Mouse (Mus musculus) neural tube, embryonic 12.5 days (tissue): ENCODE data around the gene Zdhhc17. TPM values are rescaled to one million over a fixed set of nuclear protein-coding genes. Genes with fewer than 3 reads are reported as not detected.

ENCODE experiments used
- ATAC-seq: fragments of 200-750 bp; cut with Nextera tagmentation; 2 replicates; pipeline ENCODE4 v1.8.0; 2017; ENCODE audit warnings: low read depth, mild to moderate bottlenecking, moderate TSS enrichment, moderate library complexity; ENCODE audit not compliant: low FRiP score
- H3K27ac ChIP-seq: fragments of 300-500 bp; sonication (generic); 2 replicates; pipeline ENCODE4 v1.5.1; 2016
- H3K27me3 ChIP-seq: fragments of 300-500 bp; sonication (generic); replicated peaks from 2 replicates; pipeline ENCODE4 v1.6.1; 2016; ENCODE audit warnings: mild to moderate bottlenecking
- H3K36me3 ChIP-seq: fragments of 300-500 bp; sonication (generic); 2 replicates; pipeline ENCODE4 v1.6.1; 2016; ENCODE audit warnings: mild to moderate bottlenecking
- H3K4me1 ChIP-seq: fragments of 300-500 bp; sonication (generic); 2 replicates; pipeline ENCODE4 v1.6.1; 2016
- H3K4me2 ChIP-seq: fragments of 300-500 bp; sonication (generic); replicated peaks from 2 replicates; pipeline ENCODE4 v1.6.1; 2016; ENCODE audit warnings: mild to moderate bottlenecking
- H3K4me3 ChIP-seq: fragments of 300-500 bp; sonication (generic); 2 replicates; pipeline ENCODE4 v1.5.1; 2016
- H3K9ac ChIP-seq: fragments of 300-500 bp; sonication (generic); 2 replicates; pipeline ENCODE4 v1.6.1; 2016; ENCODE audit warnings: mild to moderate bottlenecking
- H3K9me3 ChIP-seq: fragments of 300-500 bp; sonication (generic); 2 replicates; pipeline ENCODE4 v1.6.1; 2016; ENCODE audit warnings: mild to moderate bottlenecking
- WGBS: fragments of 180-500 bp; shearing (Covaris S2); methylation state at CpG from one replicate; pipeline ENCODE4 v1.1.7; 2016; 5-methylcytosine and 5-hydroxymethylcytosine counted together
- polyA plus RNA-seq: library from polyadenylated mRNA; unstranded; fragments of >200 nt; fragmentation: Nextera tagmentation; extraction: Ambion mirVana; gene quantifications from 2 replicates; pipeline ENCODE4 v1.2.1, GENCODE M21; 2016

Gene Zdhhc17
- polyA plus RNA-seq = 45.0 and 45.6 TPM in 2 replicates

DNA sequence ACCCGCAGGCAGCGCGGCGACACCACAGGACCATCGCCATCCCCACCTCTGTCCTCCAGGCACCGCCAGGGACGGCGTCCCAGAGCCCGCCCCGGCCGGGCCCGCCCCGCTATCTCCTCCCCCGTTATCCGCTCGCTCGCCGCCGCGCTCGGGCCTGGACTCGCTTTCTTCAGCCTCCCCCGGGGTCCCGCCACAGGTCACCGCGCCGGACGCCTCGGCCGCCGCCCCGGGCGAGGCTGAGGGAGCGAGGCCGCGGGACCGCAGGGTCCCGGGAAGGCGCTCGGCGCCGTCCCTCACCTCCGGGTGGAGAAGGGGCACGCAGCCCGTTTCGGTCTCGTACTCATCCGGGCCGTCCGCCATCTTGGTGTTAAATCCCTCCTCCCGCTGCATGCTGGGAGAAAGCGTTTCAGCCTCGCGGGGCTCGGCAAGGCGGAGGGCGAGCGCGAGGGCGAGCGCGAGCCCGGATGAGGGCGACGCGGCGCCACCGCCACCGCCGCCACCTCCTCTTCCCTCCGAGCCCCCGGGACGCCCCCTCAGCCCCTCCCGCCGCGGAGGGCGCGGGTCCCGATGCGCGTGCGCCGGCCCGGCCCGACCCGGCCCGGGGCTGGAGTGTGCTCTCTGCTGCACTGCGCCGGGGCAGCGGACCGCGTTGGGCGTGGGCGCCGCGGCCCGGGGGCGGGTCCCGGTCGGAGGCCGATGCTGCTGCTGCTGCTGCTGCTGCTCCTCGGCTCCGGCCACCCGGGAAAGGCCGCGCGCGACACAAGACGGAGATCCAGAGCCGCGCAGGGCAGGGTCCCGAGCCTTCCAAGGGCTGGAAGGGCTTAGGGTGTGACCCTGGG is at the start of gene Zdhhc17:
TSS of gene Zdhhc17 (minus strand) at position 500 of the 839 bp plus-strand sequence.
- under 1% methylated on average over 97 of the region's 112 CpGs for whole genome bisulfite sequencing
- Histone ChIP-seq H3K9me3 (no peaks in the 10 kb centered on the region), H3K4me3 (peak within 1 kb of the TSS; percentile 89), H3K27me3 (no peaks in the 10 kb centered on the region), H3K9ac (peak within 1 kb of the TSS; percentile 99), H3K36me3 (no peaks in the 10 kb centered on the region), H3K4me1 (peaks cover 13% of the 10 kb centered on the region), H3K4me2 (peak within 1 kb of the TSS; percentile 76), H3K27ac (peak within 1 kb of the TSS; percentile 99)
- peak; percentile 91 for ATAC-seq

DNA sequence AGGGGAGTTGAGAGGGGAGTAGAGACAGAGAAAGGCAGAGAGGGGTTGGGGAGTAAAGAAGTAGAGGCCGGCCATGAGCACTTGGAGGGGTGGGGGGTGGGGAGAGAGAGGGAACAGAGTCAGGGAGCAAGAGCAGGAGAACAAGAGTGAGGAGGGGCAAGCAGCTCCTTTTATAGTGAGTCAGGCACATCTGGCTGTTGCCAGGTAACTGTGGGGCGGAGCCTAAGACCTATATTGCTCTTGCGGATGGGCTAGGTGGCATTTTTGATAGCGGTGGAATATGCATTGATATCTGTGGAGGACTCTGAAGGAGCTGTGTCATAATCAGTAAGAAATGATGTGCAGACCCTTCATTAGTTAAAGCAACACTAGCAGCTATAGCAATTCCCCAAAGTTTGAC is 45.8 kb upstream of the Zdhhc17 start:
- H3K27me3 ChIP-seq = no peaks in the 10 kb centered on the region
- H3K4me3 ChIP-seq = no peak overlapping the region
- no peak overlapping the region for H3K27ac ChIP-seq
- peaks cover 3% of the 10 kb centered on the region; the same call in 1 of the 2 replicates for H3K4me1 ChIP-seq
- no peak overlapping the region for H3K4me2 ChIP-seq
- H3K9ac ChIP-seq = no peak overlapping the region
- no peaks in the 10 kb centered on the region for H3K36me3 ChIP-seq
- H3K9me3 ChIP-seq = no peaks in the 10 kb centered on the region
- ATAC-seq = no peak
- 51% methylated on average over 4 of the region's 4 CpGs for WGBS

DNA sequence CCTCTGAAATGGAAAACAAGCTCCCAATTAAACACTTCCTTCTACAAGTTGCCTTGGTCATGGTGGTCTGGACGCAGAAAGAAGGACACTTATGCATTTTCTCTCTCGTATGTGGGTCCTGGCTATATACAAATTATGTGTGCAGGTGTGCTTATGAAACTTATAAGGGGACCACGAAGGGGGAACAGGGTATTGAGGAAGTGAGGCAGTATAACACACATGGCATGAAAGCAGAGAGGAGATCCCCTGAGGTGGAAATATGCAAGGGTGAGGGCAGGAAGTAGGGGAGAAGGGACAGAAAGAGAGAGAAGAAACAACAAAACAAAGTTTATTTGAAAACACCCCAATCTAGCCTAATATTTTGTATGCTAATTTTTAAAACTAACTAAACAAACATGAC is 41.7 kb upstream of the Zdhhc17 start:
- Histone ChIP-seq H3K27me3 (no peaks in the 10 kb centered on the region), H3K27ac (no peak overlapping the region), H3K4me3 (no peak overlapping the region), H3K4me1 (peaks cover 3% of the 10 kb centered on the region; the same call in 1 of the 2 replicates), H3K9me3 (no peaks in the 10 kb centered on the region), H3K9ac (no peak overlapping the region), H3K4me2 (no peak overlapping the region), H3K36me3 (no peaks in the 10 kb centered on the region)
- ATAC-seq = no peak
- WGBS = 84% methylated on average over 3 of the region's 3 CpGs

DNA sequence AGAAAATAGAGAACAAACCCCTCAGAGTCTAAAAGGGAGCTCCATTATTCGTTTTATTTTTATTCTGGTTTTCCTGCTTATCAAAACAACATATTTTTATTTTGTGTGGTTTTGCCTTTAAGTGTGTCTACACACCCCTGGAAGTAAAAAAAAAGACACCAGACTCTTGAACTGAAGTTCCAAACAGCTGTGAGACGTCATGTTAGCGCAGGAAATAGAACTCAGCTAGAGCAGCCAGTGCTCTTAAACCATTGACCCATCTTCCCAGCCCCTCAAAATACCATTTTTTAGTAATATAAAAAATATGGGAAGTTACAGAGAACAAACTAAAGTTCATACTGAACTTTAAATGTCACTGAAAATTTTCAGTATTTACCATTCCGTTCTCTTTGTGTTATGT is 40.6 kb upstream of the Zdhhc17 start:
- Histone ChIP-seq H3K9ac (no peak overlapping the region), H3K36me3 (no peaks in the 10 kb centered on the region), H3K27ac (no peak overlapping the region), H3K4me3 (no peak overlapping the region), H3K27me3 (no peaks in the 10 kb centered on the region), H3K9me3 (no peaks in the 10 kb centered on the region), H3K4me2 (no peak overlapping the region), H3K4me1 (no peaks in the 10 kb centered on the region)
- no peak for ATAC-seq
- WGBS = 92% methylated on average over 4 of the region's 4 CpGs

DNA sequence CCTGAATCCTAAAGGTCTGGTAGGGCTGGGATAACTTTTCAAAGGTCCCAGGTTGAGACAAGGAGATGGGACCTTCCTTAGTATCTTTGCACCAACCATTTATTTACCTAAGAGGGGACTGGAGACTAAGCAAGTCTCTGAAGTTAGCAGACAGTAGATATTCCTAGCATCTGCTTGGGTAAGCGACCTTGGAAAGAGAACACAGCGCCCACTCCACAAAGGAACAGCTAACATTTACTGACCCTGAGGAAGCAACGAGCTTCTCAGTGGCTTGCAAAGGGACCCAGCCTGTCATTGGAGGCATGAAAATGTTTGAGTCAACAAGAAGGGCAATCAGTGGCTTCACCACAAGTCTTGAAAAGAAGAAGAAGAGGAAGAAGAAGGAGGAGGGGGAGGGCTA is 40.1 kb upstream of the Zdhhc17 start:
- H3K36me3 ChIP-seq = no peaks in the 10 kb centered on the region
- no peak overlapping the region for H3K9ac ChIP-seq
- H3K27ac ChIP-seq = no peak overlapping the region
- H3K9me3 ChIP-seq = no peaks in the 10 kb centered on the region
- no peak overlapping the region for H3K4me3 ChIP-seq
- no peak for ATAC-seq
- WGBS = 82% methylated on average over 3 of the region's 3 CpGs
- H3K4me2 ChIP-seq = no peak overlapping the region
- no peaks in the 10 kb centered on the region for H3K27me3 ChIP-seq
- no peaks in the 10 kb centered on the region for H3K4me1 ChIP-seq

DNA sequence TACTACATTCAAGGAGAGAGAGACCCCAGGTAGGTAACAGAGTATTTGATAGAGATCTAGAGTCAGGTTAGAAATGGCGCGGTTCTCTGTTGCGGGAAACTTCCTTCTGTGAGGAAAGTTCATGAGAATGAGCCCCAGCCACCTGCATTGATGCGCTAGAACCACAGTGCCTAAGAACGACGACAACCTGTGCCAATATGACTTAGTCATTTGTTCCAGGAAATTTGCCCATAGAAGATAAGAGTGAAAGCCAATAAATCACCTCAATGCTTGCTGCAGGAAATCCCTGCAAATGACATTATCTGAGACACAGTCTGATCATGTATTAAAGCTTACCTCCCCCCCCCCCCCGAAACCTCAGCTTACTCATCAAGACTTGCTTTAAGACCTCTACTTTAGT is 38.0 kb upstream of the Zdhhc17 start:
- no peak overlapping the region for H3K4me3 ChIP-seq
- 87% methylated on average over 7 of the region's 7 CpGs for WGBS
- peaks cover 8% of the 10 kb centered on the region for H3K9me3 ChIP-seq
- no peaks in the 10 kb centered on the region for H3K27me3 ChIP-seq
- ATAC-seq = no peak
- H3K9ac ChIP-seq = no peak overlapping the region
- H3K36me3 ChIP-seq = no peaks in the 10 kb centered on the region
- no peak overlapping the region for H3K27ac ChIP-seq
- no peaks in the 10 kb centered on the region for H3K4me1 ChIP-seq
- no peak overlapping the region for H3K4me2 ChIP-seq

DNA sequence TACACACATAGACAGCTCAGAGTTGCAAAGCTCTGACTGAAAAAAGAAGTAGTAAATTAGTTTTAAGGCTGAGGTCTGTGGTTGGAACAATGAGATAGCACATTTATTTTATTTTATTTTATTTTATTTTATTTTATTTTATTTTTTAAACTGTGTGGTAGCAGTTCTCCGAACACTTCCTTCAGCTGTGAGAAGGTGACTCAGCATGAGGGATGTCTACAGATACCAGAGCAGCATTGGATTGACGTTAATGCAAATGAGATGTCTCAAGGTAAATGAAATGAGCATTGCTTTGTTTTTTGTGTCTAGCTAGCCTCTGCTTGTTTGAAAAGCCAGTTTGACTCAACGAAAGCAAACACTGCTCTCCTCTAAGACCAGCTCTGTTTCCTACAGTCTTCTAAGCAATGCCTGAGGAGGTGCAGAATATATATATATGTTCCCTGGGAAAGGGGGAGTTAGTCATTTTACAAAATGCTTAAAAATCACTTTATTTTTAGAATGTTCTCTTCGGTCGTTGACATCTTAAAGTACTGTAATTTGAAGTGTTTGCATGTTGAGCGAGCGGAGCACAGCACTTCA is 30.2 kb upstream of the Zdhhc17 start:
- Histone ChIP-seq H3K9ac (no peak overlapping the region), H3K4me1 (no peaks in the 10 kb centered on the region), H3K27ac (no peak overlapping the region), H3K9me3 (peaks cover 8% of the 10 kb centered on the region), H3K4me3 (no peak overlapping the region), H3K27me3 (no peaks in the 10 kb centered on the region), H3K36me3 (no peaks in the 10 kb centered on the region), H3K4me2 (no peak overlapping the region)
- WGBS = 87% methylated on average over 7 of the region's 7 CpGs
- no peak for ATAC-seq

DNA sequence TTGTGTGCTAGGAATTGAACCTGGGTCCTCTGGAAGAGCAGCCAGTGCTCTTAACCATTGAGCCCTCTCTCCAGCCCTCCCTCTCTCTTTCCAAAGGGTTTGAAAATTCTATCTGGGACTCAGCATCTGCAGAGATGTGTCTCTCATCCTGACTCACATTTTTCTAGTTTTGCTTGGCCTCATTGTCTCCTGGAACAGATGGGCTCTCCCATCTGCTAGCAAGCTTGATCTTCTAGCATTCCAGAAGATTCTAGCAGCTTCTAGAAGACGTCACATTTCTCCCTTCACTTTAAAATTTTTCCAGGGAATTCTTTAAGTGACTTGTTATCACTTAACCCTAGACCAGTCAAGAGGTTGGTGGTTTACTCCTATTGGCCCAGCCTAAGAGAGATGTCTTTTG is 26.9 kb upstream of the Zdhhc17 start:
- H3K9ac ChIP-seq = no peak overlapping the region
- no peak for ATAC-seq
- no peaks in the 10 kb centered on the region for H3K9me3 ChIP-seq
- H3K4me2 ChIP-seq = no peak overlapping the region
- H3K4me3 ChIP-seq = no peak overlapping the region
- H3K36me3 ChIP-seq = no peaks in the 10 kb centered on the region
- no peak overlapping the region for H3K27ac ChIP-seq
- no peaks in the 10 kb centered on the region for H3K27me3 ChIP-seq
- H3K4me1 ChIP-seq = no peaks in the 10 kb centered on the region
- 89% methylated on average over 1 of the region's 1 CpGs for WGBS

DNA sequence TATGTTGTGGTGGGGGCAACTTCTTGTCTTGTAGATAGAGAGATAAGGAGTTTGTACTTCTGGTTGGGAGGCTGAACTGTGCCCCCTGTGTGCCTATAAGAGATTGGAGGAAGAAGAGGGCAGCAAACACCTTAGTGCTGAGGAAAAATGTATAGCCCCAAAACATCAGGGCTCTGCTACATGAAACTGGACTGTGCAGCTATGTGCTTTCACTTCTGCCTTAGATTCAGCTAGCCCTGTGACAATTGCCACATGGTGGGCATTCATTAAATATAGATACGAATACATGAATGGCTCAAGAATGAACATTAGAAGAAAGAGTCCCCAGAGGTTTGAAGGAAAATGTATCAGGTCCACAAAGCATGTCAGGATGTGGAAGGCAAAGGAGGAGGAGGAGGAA is 25.2 kb upstream of the Zdhhc17 start:
- no peak for ATAC-seq
- no peaks in the 10 kb centered on the region for H3K36me3 ChIP-seq
- H3K27me3 ChIP-seq = no peaks in the 10 kb centered on the region
- 77% methylated on average over 1 of the region's 1 CpGs for WGBS
- no peaks in the 10 kb centered on the region for H3K9me3 ChIP-seq
- H3K4me1 ChIP-seq = no peaks in the 10 kb centered on the region
- H3K27ac ChIP-seq = no peak overlapping the region
- no peak overlapping the region for H3K9ac ChIP-seq
- H3K4me2 ChIP-seq = no peak overlapping the region
- no peak overlapping the region for H3K4me3 ChIP-seq

DNA sequence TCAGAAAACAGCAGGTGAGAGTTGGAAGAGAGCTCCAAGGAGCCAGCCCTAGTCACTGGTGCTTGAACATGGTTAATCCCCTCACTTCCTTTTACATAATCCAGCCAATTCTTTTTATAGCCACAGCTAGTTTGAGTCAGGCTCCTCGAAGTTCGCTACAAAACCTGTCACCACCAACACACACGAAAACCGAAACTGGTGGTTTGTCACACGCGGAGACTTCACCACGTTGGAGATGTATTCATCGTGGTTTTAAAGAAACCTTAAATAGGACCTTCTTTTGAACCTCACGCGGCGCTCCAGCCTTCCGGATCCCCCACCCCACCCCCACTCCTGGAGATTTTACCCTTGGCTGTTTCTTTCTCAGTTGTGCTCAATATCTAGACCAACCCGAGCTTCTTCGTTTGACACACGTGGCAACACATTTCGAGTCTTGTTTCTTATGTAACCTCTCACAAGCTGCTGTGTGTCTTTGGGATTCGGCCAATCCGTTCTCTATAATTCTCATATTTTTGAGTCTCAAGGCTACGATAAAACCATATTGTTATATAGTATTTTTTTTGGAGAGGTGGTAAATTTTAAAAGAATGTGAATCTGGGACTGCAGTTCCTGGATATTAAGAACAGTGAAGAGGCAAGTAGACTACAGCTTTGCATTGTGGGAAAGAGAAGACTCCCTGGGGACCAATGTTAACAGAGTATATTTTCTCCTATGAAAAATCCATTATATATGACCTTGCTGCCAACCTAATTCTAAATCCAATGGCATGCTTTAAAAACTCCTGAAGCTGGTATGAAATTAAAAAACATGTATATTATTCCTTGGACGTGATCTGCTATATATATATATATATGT is 21.8 kb upstream of the Zdhhc17 start:
- H3K4me2 ChIP-seq = peak overlapping the region; percentile 25; the same call in 1 of the 2 replicates
- no peaks in the 10 kb centered on the region for H3K9me3 ChIP-seq
- H3K36me3 ChIP-seq = no peaks in the 10 kb centered on the region
- H3K4me3 ChIP-seq = no peak overlapping the region
- no peak overlapping the region for H3K27ac ChIP-seq
- no peaks in the 10 kb centered on the region for H3K27me3 ChIP-seq
- H3K9ac ChIP-seq = no peak overlapping the region
- H3K4me1 ChIP-seq = no peaks in the 10 kb centered on the region
- WGBS = 55% methylated on average over 20 of the region's 20 CpGs
- ATAC-seq = no peak

DNA sequence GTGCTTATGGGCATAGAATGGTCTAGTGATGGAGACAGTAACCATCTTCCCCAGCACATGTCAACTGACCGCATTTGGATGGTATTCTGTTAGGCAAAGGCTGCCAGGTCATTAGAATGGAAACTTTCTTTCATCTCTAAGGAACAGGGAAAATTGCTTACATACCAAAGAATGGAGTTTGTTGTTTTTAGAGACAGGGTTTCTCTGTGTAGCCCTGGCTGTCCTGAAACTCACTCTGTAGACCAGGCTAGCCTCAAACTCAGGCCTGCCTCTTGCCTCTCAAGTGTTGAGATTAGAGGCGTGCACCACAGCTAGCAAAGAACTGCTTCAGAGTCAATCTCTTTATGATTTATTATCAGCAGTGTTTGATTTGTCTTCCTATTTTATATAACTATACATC is 20.9 kb upstream of the Zdhhc17 start:
- Histone ChIP-seq H3K9ac (no peak overlapping the region), H3K27me3 (no peaks in the 10 kb centered on the region), H3K9me3 (no peaks in the 10 kb centered on the region), H3K36me3 (no peaks in the 10 kb centered on the region), H3K27ac (no peak overlapping the region), H3K4me1 (no peaks in the 10 kb centered on the region), H3K4me3 (no peak overlapping the region), H3K4me2 (no peak overlapping the region)
- no peak for ATAC-seq
- WGBS = 90% methylated on average over 2 of the region's 2 CpGs

DNA sequence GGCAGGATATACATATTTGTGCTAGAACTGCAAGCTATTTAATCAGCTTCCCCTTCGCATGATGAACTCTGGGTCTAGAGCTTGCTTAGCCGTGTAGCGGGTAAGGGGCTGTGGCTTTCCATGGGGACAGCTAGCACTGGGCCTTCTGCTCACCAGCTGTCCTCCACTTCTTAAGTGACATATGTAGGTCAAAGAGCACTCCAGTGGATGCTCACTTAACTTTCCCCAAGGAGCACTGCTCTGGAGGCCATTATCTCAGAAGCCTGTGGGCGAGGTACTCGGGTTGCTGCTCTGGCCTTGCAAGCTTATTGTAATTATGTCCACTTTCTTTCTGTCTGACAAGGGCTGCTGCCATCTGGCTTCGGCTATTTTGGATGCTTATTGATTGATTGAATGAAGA is 16.2 kb upstream of the Zdhhc17 start:
- Histone ChIP-seq H3K36me3 (no peaks in the 10 kb centered on the region), H3K27me3 (no peaks in the 10 kb centered on the region), H3K4me3 (no peak overlapping the region), H3K4me2 (no peak overlapping the region), H3K27ac (0 out of 2 replicates have a peak overlapping the region, but pooled peaks have one; percentile 2), H3K9ac (no peak overlapping the region), H3K9me3 (no peaks in the 10 kb centered on the region), H3K4me1 (no peaks in the 10 kb centered on the region)
- ATAC-seq = no peak
- 70% methylated on average over 6 of the region's 6 CpGs for WGBS
